Mouse (Mus musculus): ENCODE data around the gene Lpin1. TPM values are rescaled to one million over a fixed set of nuclear protein-coding genes. Genes with fewer than 3 reads are reported as not detected.

Lpin1 gene
- polyA plus RNA-seq, 1 experiment from 2014 or later, result 11.1 TPM

DNA sequence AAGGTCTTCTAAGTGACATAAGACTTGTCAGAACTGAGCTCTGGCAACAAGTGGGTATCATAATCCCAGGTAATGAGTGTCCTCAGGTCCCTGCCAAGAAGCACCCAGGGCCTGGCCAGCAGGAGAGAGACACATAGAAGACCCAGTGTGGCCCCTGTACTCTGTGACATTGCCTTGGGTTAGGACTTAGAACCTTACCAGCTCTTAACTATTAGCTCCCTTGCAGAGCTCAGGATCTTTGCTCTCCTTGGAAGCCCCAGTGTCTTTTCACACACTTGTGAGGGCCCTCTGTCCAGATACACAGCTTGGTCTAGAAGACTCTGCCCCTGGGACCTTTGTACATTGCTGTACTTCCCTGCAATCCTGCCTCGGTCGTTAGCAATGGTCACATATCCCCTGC, 23.7 kb downstream of the Lpin1 start:
- no peak overlapping the region for H3K4me3 ChIP-seq (replicated peaks)
- H3K27me3 ChIP-seq, result no peaks in the 10 kb centered on the region; the same call in 1 of the 2 replicates
- no peaks in the 10 kb centered on the region for H3K36me3 ChIP-seq (replicated peaks)
- WGBS, result 67% methylated on average over 2 of the region's 2 CpGs
- H3K9me3 ChIP-seq, result no peaks in the 10 kb centered on the region
- ATAC-seq (ENCODE audit: low FRiP score), result no peak
- 0 out of 2 replicates have a peak overlapping the region, but pooled peaks have one; percentile 74 for H3K4me2 ChIP-seq
- H3K4me1 ChIP-seq, result peaks cover 76% of the 10 kb centered on the region
- no peak overlapping the region for H3K27ac ChIP-seq
- H3K9ac ChIP-seq, result no peak overlapping the region

DNA sequence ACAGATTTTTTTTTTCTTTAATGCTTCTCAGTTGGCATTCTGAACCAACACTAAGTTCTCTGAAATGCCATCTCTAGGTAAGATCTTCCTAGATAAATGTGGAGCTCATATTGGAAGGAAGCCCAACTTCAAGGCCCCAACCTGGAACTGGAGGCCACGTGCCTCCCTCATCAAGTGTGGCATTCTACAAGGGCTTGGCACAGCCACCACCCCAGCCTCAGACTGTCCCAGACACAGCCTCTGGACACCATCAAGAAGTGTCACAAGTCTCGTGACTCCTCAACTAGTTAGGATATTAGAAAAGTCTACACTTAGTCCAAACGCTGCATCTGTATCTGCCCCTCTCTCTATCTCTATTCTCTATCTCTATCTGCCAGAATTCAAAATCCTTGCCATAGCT, 25.8 kb downstream of the Lpin1 start:
- peaks cover 56% of the 10 kb centered on the region for H3K4me1 ChIP-seq
- WGBS, result 88% methylated on average over 3 of the region's 3 CpGs

DNA sequence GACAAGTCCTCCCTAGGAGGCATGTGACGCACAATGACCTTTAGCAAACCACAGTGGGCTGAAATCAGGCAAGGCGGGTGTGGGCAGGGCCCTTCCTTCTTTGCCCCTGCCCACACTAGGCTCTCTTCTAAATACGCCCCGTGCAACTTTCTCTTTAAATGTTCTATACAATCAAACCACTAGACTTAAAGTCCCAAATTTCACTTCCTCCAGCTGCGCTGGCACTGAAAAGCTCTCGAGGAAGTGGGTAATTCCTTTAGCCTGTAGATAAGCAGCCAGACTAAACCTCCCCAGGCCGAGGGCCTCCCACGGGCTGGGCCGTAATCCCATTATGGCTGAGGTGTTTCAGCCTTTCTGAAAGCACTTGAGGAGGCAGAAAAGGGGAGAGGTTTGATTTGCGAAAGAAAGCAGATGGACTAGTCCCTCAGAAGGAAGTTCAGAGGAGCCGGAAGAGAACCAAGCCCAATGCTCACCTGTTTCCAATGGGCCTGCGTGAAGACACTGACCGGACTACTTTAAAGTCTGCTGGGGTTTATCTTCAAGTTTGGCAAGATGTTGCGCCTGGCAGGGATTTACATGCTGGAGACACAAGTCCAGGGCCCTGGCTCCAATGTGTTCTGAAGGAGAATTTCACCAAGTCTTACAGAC, 26.6 kb downstream of the Lpin1 start:
- H3K27me3 ChIP-seq, result no peaks in the 10 kb centered on the region
- H3K4me3 ChIP-seq (replicated peaks), result no peak overlapping the region
- no peak for ATAC-seq (ENCODE audit: low FRiP score)
- H3K4me2 ChIP-seq, result no peak overlapping the region
- no peak overlapping the region for H3K27ac ChIP-seq
- H3K36me3 ChIP-seq (replicated peaks), result 0 out of 2 replicates have a peak, but pooled peaks cover 1% of the 10 kb centered on the region
- no peak overlapping the region for H3K9ac ChIP-seq
- peaks cover 48% of the 10 kb centered on the region for H3K4me1 ChIP-seq
- 29% methylated on average over 14 of the region's 14 CpGs for WGBS
- no peaks in the 10 kb centered on the region for H3K9me3 ChIP-seq

More for the DNA sequence above, 25.8 kb downstream of the Lpin1 start:
- Histone ChIP-seq H3K36me3 (replicated peaks) (no peaks in the 10 kb centered on the region), H3K9ac (no peak overlapping the region), H3K4me2 (no peak overlapping the region), H3K9me3 (no peaks in the 10 kb centered on the region), H3K27me3 (no peaks in the 10 kb centered on the region), H3K4me3 (replicated peaks) (no peak overlapping the region), H3K27ac (no peak overlapping the region)
- no peak for ATAC-seq (ENCODE audit: low FRiP score)

DNA sequence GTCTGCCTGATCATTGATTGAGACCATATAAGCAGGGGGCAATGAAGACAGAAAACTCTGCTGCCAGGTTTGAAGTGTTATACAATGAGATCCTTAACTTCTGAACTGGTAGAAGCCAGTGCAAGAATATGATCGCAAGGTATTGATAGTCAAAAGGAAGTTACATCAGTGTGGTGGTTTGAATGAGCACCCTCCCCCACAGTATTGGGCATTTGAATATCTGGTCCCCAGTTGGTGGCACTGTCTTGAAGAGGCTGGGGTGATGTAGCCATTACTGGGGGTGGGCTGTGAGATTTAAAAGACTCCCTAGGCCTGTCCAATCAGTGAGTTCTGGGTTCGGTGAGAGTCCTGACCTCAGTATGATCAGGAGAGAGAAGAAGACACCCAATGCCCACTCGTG, 27.5 kb downstream of the Lpin1 start:
- 89% methylated on average over 3 of the region's 3 CpGs for WGBS
- H3K27me3 ChIP-seq, result no peaks in the 10 kb centered on the region
- H3K4me2 ChIP-seq, result no peak overlapping the region
- 0 out of 2 replicates have a peak, but pooled peaks cover 4% of the 10 kb centered on the region for H3K36me3 ChIP-seq (replicated peaks)
- H3K27ac ChIP-seq, result no peak overlapping the region
- H3K9ac ChIP-seq, result no peak overlapping the region
- peaks cover 40% of the 10 kb centered on the region for H3K4me1 ChIP-seq
- H3K4me3 ChIP-seq (replicated peaks), result no peak overlapping the region
- no peaks in the 10 kb centered on the region for H3K9me3 ChIP-seq
- no peak for ATAC-seq (ENCODE audit: low FRiP score)

DNA sequence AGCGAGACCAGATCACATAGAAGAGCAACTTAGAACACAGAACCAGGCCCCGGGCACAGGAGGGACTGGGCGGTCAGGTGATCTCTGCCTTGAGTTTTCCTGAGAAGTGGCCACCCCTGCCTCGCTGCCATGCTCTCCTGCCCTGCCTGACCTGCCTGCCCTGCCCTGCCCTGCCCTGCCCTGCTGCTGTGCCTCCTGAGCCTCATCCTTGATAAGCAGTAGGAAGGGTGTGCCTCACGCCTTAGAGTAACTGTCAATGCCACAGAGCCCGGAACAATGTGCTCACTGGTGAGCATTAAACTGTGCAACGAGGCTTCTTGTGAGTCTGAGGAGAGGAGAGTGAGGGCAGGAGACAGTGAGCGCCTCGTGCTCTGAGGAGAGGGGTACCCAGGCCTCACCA, 30.5 kb downstream of the Lpin1 start:
- Histone ChIP-seq H3K36me3 (replicated peaks) (peaks cover 22% of the 10 kb centered on the region; the same call in 1 of the 2 replicates), H3K4me3 (replicated peaks) (no peak overlapping the region), H3K4me1 (peaks cover 14% of the 10 kb centered on the region; the same call in 1 of the 2 replicates), H3K27ac (no peak overlapping the region), H3K9me3 (no peaks in the 10 kb centered on the region), H3K9ac (no peak overlapping the region), H3K27me3 (no peaks in the 10 kb centered on the region), H3K4me2 (no peak overlapping the region)
- ATAC-seq (ENCODE audit: low FRiP score), result no peak
- 65% methylated on average over 9 of the region's 9 CpGs for WGBS

DNA sequence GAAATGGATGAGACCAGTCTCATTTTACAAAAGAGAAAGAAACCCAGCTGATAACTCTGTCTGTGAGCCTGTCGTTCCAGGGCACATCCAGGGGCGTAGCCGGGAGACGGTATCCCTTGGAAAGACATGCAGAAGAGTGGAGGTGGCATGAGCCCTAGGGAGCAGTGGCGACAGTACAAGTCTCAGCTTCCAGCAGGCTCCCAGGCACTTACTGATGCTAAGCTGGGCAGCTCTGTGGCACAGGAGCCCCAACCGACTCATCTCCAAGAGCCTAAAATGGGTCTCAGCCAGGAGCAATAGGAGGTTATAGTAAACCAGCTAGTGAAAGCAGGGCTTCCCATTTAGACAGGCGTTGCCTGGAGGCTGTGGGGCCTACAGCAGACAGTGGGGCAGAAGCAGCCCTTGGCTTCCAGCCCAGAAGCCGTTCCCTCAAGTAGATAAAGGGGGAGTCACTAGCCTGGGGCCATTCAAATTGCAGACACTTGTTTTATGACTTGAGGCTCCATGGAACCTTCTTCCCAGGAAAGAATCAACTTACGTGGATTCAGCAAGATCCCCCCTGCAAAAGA, 33.0 kb downstream of the Lpin1 start:
- no peaks in the 10 kb centered on the region for H3K27me3 ChIP-seq
- no peaks in the 10 kb centered on the region; the same call in 1 of the 2 replicates for H3K4me1 ChIP-seq
- 69% methylated on average over 9 of the region's 9 CpGs for WGBS
- no peak overlapping the region for H3K4me3 ChIP-seq (replicated peaks)
- no peaks in the 10 kb centered on the region for H3K9me3 ChIP-seq
- no peak for ATAC-seq (ENCODE audit: low FRiP score)
- H3K36me3 ChIP-seq (replicated peaks), result peaks cover 25% of the 10 kb centered on the region
- no peak overlapping the region for H3K27ac ChIP-seq
- no peak overlapping the region for H3K9ac ChIP-seq
- no peak overlapping the region for H3K4me2 ChIP-seq

DNA sequence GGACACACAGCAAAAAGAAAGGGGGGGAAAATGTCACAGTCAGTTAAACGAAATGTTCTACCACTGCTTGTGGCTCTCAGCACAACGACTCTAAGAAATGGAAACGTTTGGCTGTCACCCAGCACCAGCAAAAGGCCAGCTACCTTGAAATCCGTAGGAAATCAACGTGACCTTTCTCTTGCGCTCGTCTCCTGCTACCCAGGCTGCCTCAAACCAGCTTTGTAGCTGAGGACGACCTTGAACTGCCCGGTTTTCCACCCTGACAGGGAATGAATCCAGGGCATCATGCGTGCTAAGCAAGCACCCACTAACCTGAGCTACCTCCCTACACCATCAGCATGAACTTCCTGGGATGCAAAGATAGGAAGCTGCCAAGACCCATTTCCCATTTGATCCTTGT, 39.5 kb downstream of the Lpin1 start:
- Histone ChIP-seq H3K4me2 (no peak overlapping the region), H3K36me3 (replicated peaks) (peaks cover 14% of the 10 kb centered on the region; the same call in 1 of the 2 replicates), H3K4me3 (replicated peaks) (no peak overlapping the region), H3K27ac (no peak overlapping the region), H3K4me1 (no peaks in the 10 kb centered on the region; the same call in 1 of the 2 replicates), H3K9ac (no peak overlapping the region), H3K27me3 (no peaks in the 10 kb centered on the region), H3K9me3 (no peaks in the 10 kb centered on the region)
- no peak for ATAC-seq (ENCODE audit: low FRiP score)
- WGBS, result 95% methylated on average over 10 of the region's 10 CpGs

DNA sequence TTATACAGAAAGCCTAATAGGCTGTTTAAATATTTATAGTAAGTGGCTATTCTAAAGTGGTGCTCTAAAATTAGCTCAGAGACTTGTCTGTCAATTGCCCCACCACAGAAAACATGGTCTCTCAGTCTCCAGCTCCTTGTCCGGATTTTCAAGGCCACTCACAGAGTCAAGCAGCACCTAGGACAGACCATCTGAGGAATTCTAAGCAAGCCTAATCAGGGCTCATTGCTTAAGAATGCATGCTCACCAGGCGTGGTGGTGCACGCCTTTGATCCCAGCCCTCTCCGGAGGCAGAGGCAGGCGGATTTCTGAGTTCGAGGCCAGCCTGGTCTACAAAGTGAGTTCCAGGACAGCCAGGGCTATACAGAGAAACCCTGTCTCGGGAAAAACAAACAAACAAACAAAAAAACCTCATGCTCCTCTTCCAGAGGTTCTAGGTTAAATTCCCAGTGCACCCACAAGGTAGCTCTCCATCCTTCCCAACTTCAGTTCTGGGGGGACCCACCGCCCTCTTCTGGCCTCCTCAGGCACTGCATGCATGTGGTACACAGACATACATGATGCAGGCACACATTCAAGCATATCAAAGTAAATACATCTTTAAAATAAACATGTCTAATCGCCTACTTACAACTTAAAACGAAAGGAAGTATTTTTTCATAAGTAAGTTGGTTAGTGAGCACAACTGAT, 40.2 kb downstream of the Lpin1 start:
- Histone ChIP-seq H3K4me2 (no peak overlapping the region), H3K27ac (no peak overlapping the region), H3K36me3 (replicated peaks) (peaks cover 14% of the 10 kb centered on the region; the same call in 1 of the 2 replicates), H3K9ac (no peak overlapping the region), H3K4me1 (no peaks in the 10 kb centered on the region; the same call in 1 of the 2 replicates), H3K4me3 (replicated peaks) (no peak overlapping the region), H3K27me3 (no peaks in the 10 kb centered on the region), H3K9me3 (no peaks in the 10 kb centered on the region)
- ATAC-seq (ENCODE audit: low FRiP score), result no peak
- 92% methylated on average over 10 of the region's 10 CpGs for WGBS

DNA sequence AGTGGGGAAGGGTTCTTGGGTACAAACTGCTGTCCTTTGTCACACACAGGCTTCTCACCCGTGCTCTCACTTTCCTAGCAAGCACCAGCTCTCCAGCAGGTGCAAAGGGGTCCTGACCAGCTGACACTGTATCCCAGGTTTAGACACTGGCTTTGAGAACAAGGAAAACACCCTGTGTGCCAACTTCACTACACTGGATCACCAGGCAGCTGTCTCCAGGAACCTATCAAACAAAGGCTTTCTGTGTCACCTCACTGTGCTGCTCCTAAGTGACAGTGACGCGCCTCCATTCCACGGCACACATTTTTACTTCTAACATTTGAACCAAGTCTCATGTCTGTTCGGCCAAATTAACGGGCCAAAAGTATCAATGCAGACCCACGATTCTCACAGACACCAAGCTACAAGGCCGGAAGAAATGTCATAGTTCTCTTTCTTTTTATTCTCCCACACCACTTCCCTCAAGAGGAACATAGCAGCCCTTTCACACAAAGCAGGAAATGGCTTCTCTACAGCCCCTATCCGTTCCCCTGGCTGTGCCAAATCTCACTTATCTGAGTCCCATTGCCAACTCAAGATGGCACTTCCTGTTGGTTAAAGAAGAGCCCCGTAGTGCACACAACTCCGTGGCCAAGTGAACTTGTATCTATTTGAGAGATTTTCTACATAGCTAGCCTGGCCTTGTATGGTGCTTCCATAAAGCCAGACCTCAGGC, 41.7 kb downstream of the Lpin1 start:
- peaks cover 24% of the 10 kb centered on the region; the same call in 1 of the 2 replicates for H3K36me3 ChIP-seq (replicated peaks)
- ATAC-seq (ENCODE audit: low FRiP score), result no peak
- no peaks in the 10 kb centered on the region for H3K9me3 ChIP-seq
- H3K27me3 ChIP-seq, result no peaks in the 10 kb centered on the region
- H3K4me2 ChIP-seq, result no peak overlapping the region
- H3K27ac ChIP-seq, result no peak overlapping the region
- no peak overlapping the region for H3K9ac ChIP-seq
- H3K4me1 ChIP-seq, result no peaks in the 10 kb centered on the region; the same call in 1 of the 2 replicates
- 81% methylated on average over 11 of the region's 11 CpGs for WGBS
- no peak overlapping the region for H3K4me3 ChIP-seq (replicated peaks)

DNA sequence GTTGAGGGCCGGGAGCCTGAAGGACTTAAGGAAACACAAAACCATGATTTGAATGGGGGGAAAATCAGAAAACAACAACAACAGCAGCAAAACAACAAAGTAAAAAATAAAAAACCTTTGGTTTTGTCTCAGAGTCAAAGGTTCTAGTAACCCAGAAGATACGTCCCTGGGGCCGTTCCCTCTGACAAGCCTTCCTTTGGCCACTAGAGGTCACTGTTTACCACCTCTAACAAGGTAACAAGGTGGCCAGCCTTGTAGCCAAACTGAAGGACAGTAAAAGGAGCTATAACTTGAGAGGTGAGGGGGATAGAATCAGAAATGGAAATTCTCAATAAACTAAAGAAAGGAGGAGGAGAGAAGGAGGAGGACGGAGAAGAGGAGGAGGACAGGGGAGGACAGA, 42.3 kb downstream of the Lpin1 start:
- H3K36me3 ChIP-seq (replicated peaks), result peaks cover 28% of the 10 kb centered on the region
- 31% methylated on average over 4 of the region's 4 CpGs for WGBS
- ATAC-seq (ENCODE audit: low FRiP score), result peak; percentile 69

DNA sequence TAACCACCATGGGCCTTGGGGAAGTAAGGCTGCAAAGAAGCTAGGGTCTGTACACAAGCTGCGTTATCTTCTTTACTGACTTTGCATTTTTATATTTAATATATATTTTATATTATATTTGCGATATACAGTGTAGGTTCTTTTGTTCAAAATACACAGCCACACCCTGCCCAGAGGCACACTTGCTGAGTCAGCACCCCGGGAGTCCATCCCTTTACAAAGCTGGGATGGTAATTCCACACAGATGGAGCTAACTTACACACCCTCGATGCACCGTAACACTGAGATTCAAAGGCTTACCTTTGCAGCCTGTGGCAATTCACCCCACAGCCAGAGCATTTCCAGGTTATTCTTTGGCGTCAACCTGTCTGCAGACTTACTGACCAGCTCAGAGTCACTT, 42.7 kb downstream of the Lpin1 start:
- Histone ChIP-seq H3K4me1 (no peaks in the 10 kb centered on the region; the same call in 1 of the 2 replicates), H3K4me3 (replicated peaks) (no peak overlapping the region), H3K36me3 (replicated peaks) (peaks cover 32% of the 10 kb centered on the region), H3K27me3 (no peaks in the 10 kb centered on the region), H3K27ac (no peak overlapping the region), H3K9me3 (no peaks in the 10 kb centered on the region), H3K9ac (no peak overlapping the region), H3K4me2 (no peak overlapping the region)
- no peak for ATAC-seq (ENCODE audit: low FRiP score)
- 85% methylated on average over 6 of the region's 6 CpGs for WGBS

More for the DNA sequence above, 42.3 kb downstream of the Lpin1 start:
- Histone ChIP-seq H3K4me2 (no peak overlapping the region), H3K4me1 (no peaks in the 10 kb centered on the region; the same call in 1 of the 2 replicates), H3K9ac (no peak overlapping the region), H3K27me3 (no peaks in the 10 kb centered on the region), H3K9me3 (no peaks in the 10 kb centered on the region), H3K27ac (no peak overlapping the region), H3K4me3 (replicated peaks) (no peak overlapping the region)

DNA sequence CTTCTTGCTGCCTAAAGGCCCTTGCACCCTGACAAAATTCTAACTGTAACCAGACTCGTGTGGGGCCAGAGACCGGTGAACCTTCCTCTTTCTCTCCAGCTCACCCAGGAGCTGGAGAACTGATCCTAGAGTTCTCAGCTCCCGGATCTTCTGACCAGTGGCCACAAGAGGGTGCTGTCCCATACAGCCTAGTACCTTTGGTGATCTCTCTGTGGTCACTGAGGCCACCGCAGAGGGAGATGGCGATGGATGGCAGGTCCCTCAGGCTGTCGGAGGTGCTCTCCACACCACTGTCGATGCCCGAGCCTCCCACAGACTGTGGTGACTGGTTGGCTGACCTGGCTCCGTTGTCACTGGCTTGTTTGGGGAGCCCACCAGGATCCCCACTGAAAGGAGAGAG, 47.3 kb downstream of the Lpin1 start:
- Histone ChIP-seq H3K27me3 (no peaks in the 10 kb centered on the region), H3K27ac (no peak overlapping the region), H3K4me3 (replicated peaks) (no peak overlapping the region), H3K36me3 (replicated peaks) (peaks cover 33% of the 10 kb centered on the region), H3K9ac (no peak overlapping the region), H3K4me2 (no peak overlapping the region), H3K4me1 (no peaks in the 10 kb centered on the region), H3K9me3 (no peaks in the 10 kb centered on the region)
- ATAC-seq (ENCODE audit: low FRiP score), result no peak
- 57% methylated on average over 9 of the region's 9 CpGs for WGBS

Data from forebrain, embryonic 12.5 days (tissue).